Mouse (Mus musculus) CH12F3 (cell line): ENCODE results near the gene Fam163b.

Experiments used
- in situ Hi-C: fragments of 300-500 bp; cut with MboI; formaldehyde crosslinking; loops from 2 replicates; pipeline ENCODE4 v1.14.3; 2020; ENCODE audit warnings: low sequenced_read_pairs

Gene Fam163b

GRCm38 (mm10) chr2:27141950-27142693 lies at the start of gene Fam163b:
Gene Fam163b, minus strand, starts transcription at chr2:27142491.
- in situ Hi-C loops = no loop called here

GRCm38 (mm10) chr2:27189994-27190393 lies 47.7 kb upstream of the Fam163b start:
- in situ Hi-C loops = no loop called here

GRCm38 (mm10) chr2:27187531-27187930 lies 45.2 kb upstream of the Fam163b start:
- in situ Hi-C loops = no loop called here

GRCm38 (mm10) chr2:27183734-27184133 lies 41.4 kb upstream of the Fam163b start:
- in situ Hi-C loops = no loop called here

GRCm38 (mm10) chr2:27181907-27182306 lies 39.6 kb upstream of the Fam163b start:
- in situ Hi-C loops = no loop called here

GRCm38 (mm10) chr2:27179101-27179500 lies 36.8 kb upstream of the Fam163b start:
- in situ Hi-C loops = no loop called here

GRCm38 (mm10) chr2:27175696-27176267 lies 33.5 kb upstream of the Fam163b start:
- in situ Hi-C loops = no loop called here

GRCm38 (mm10) chr2:27174242-27174641 lies 32.0 kb upstream of the Fam163b start:
- in situ Hi-C loops = no loop called here

GRCm38 (mm10) chr2:27166999-27167398 lies 24.7 kb upstream of the Fam163b start:
- in situ Hi-C loops = no loop called here

GRCm38 (mm10) chr2:27166074-27166473 lies 23.8 kb upstream of the Fam163b start:
- in situ Hi-C loops = no loop called here

- in situ Hi-C loops = no loop called here
These were observed 22.7 kb upstream of the Fam163b start, which contains the start of gene Dbh for GRCm38 (mm10) chr2:27164796-27165590. Gene Dbh, plus strand, starts transcription at chr2:27165233.

- in situ Hi-C loops = no loop called here
These were observed 21.6 kb upstream of the Fam163b start for GRCm38 (mm10) chr2:27163851-27164250.

- in situ Hi-C loops = no loop called here
These were observed 20.4 kb upstream of the Fam163b start for GRCm38 (mm10) chr2:27162656-27163055.

- in situ Hi-C loops = no loop called here
These were observed 19.2 kb upstream of the Fam163b start for GRCm38 (mm10) chr2:27161526-27161925.

- in situ Hi-C loops = no loop called here
These were observed 14.3 kb upstream of the Fam163b start for GRCm38 (mm10) chr2:27156596-27156995.

- in situ Hi-C loops = no loop called here
These were observed 12.3 kb upstream of the Fam163b start for GRCm38 (mm10) chr2:27154466-27155185.

- in situ Hi-C loops = no loop called here
These were observed 7.2 kb upstream of the Fam163b start for GRCm38 (mm10) chr2:27149457-27149856.

- in situ Hi-C loops = no loop called here
These were observed 4.5 kb upstream of the Fam163b start for GRCm38 (mm10) chr2:27146840-27147239.

- in situ Hi-C loops = no loop called here
These were observed 2.7 kb upstream of the Fam163b start for GRCm38 (mm10) chr2:27144957-27145356.

- in situ Hi-C loops = no loop called here
These were observed 3.9 kb downstream of the Fam163b start for GRCm38 (mm10) chr2:27138356-27138755.

- in situ Hi-C loops = no loop called here
These were observed 5.5 kb downstream of the Fam163b start for GRCm38 (mm10) chr2:27136789-27137188.
